ENCODE assay signal across 8 mouse cellular contexts in genomic region chr16:97922779-97923126, GRCm38 (mm10). TPM values are rescaled to one million over a fixed set of nuclear protein-coding genes. Genes with fewer than 3 reads are reported as not detected.
A peak's percentile ranks its signal among the peaks of the same experiment; 100 is the strongest.
DNase-seq lines count a peak whose midpoint lies in the region; ATAC-seq and TF ChIP-seq lines count a peak whose summit lies in the region.

No protein-coding gene starts in this region.

- H3K27ac ChIP-seq in neural tube, embryonic 11.5 days (ENCODE audit: low read depth, low read length) = no peak overlapping the region
- no peak overlapping the region for H3K27ac ChIP-seq in limb, embryonic 14.5 days (replicated peaks; ENCODE audit: low read depth, low read length)
- H3K27ac ChIP-seq in stomach, embryonic 14.5 days (ENCODE audit: low read length) = no peak overlapping the region; the same call in 1 of the 2 replicates

- no peaks in the 10 kb centered on the region for H3K36me3 ChIP-seq in neural tube, embryonic 11.5 days (ENCODE audit: control insufficient read depth, insufficient read depth, low read length)
- H3K36me3 ChIP-seq in limb, embryonic 14.5 days (ENCODE audit: control insufficient read depth, insufficient read depth, low read length) = no peaks in the 10 kb centered on the region
- H3K36me3 ChIP-seq in stomach, embryonic 14.5 days (ENCODE audit: control insufficient read depth, insufficient read depth, low read length) = no peaks in the 10 kb centered on the region

- H3K4me2 ChIP-seq in neural tube, embryonic 11.5 days (ENCODE audit: low read depth) = peak overlapping the region; percentile 54
- H3K4me2 ChIP-seq in limb, embryonic 14.5 days (replicated peaks; ENCODE audit: low read depth, low read length, severe bottlenecking) = peak overlapping the region; percentile 91
- peak overlapping the region; percentile 85 for H3K4me2 ChIP-seq in stomach, embryonic 14.5 days (replicated peaks; ENCODE audit: low read depth, low read length)

- H3K27me3 ChIP-seq in neural tube, embryonic 11.5 days (ENCODE audit: control insufficient read depth, insufficient read depth, low read length) = no peaks in the 10 kb centered on the region
- no peaks in the 10 kb centered on the region for H3K27me3 ChIP-seq in limb, embryonic 14.5 days (ENCODE audit: control insufficient read depth, insufficient read depth, low read length)
- H3K27me3 ChIP-seq in stomach, embryonic 14.5 days (ENCODE audit: control insufficient read depth, insufficient read depth, low read length) = no peaks in the 10 kb centered on the region

- WGBS in neural tube, embryonic 11.5 days = under 1% methylated on average over 9 of the region's 9 CpGs
- 3% methylated on average over 9 of the region's 9 CpGs for WGBS in limb, embryonic 14.5 days
- WGBS in stomach, embryonic 14.5 days = 4% methylated on average over 9 of the region's 9 CpGs

- H3K9me3 ChIP-seq in neural tube, embryonic 11.5 days (ENCODE audit: control insufficient read depth, low read length) = no peaks in the 10 kb centered on the region
- no peaks in the 10 kb centered on the region for H3K9me3 ChIP-seq in limb, embryonic 14.5 days (ENCODE audit: control insufficient read depth, low read length)
- no peaks in the 10 kb centered on the region for H3K9me3 ChIP-seq in stomach, embryonic 14.5 days (ENCODE audit: control insufficient read depth, low read depth, low read length)

- no peak; the same call in 1 of the 2 replicates for ATAC-seq in neural tube, embryonic 11.5 days (ENCODE audit: insufficient read depth, low FRiP score, low TSS enrichment)
- peak; percentile 36 for ATAC-seq in limb, embryonic 14.5 days (ENCODE audit: low FRiP score, low read depth)
- peak; percentile 38; the same call in 1 of the 2 replicates for ATAC-seq in stomach, embryonic 14.5 days (ENCODE audit: insufficient number of reproducible peaks, insufficient read depth, low FRiP score, low read depth)

- peak overlapping the region; percentile 87 for H3K4me3 ChIP-seq in neural tube, embryonic 11.5 days (ENCODE audit: low read depth, low read length)
- peak overlapping the region; percentile 85 for H3K4me3 ChIP-seq in limb, embryonic 14.5 days (replicated peaks; ENCODE audit: low read length)
- H3K4me3 ChIP-seq in stomach, embryonic 14.5 days (ENCODE audit: low read depth, low read length) = peak overlapping the region; percentile 93

- peak overlapping the region; percentile 85; the same call in 1 of the 2 replicates for H3K9ac ChIP-seq in neural tube, embryonic 11.5 days (ENCODE audit: low read length)
- H3K9ac ChIP-seq in limb, embryonic 14.5 days (ENCODE audit: low read depth, low read length, severe bottlenecking) = peak overlapping the region; percentile 86
- peak overlapping the region; percentile 81 for H3K9ac ChIP-seq in stomach, embryonic 14.5 days (replicated peaks; ENCODE audit: low read depth, low read length)

- H3K4me1 ChIP-seq in neural tube, embryonic 11.5 days (ENCODE audit: control insufficient read depth, insufficient read depth, low read length) = no peaks in the 10 kb centered on the region
- H3K4me1 ChIP-seq in limb, embryonic 14.5 days (ENCODE audit: control insufficient read depth, insufficient read depth, low read length) = no peaks in the 10 kb centered on the region; the same call in 1 of the 2 replicates
- H3K4me1 ChIP-seq in stomach, embryonic 14.5 days (ENCODE audit: control insufficient read depth, insufficient read depth, low read length) = peaks cover 8% of the 10 kb centered on the region; the same call in 1 of the 2 replicates

- DNase-seq in neural tube, embryonic 11.5 days (ENCODE audit: low spot score) = no peak
- no peak for DNase-seq in neural tube, embryonic 10.5 days (ENCODE audit: extremely low spot score, low spot score)
- DNase-seq in fat pad, adult 2 months (ENCODE audit: extremely low read depth, low read depth, low spot score) = peak; percentile 50
- DNase-seq in limb, embryonic 14.5 days (ENCODE audit: low spot score) = no peak
- DNase-seq in ovary, adult 18-20 months (ENCODE audit: low spot score) = no peak
- no peak for DNase-seq in spleen, postnatal 36 days (ENCODE audit: low spot score in 2 of 2)
- no peak for DNase-seq in layer of hippocampus, adult 18-20 months (ENCODE audit: low spot score in 2 of 2)

- no peak for TF ChIP-seq POLR2A in limb, embryonic 14.5 days (IDR thresholded peaks at IDR 0.05; ENCODE audit: borderline replicate concordance, extremely low read depth, insufficient read depth, insufficient read length)

RNA-seq across cellular contexts. Expression of gene C2cd2, which starts 39.6 kb away (rescaled TPM):
- 18.9 and 19.2 TPM in 2 replicates for polyA plus RNA-seq in neural tube, embryonic 11.5 days (2014; fragmentation: Nextera tagmentation; extraction: Ambion mirVana)
- 12.0 and 14.2 TPM in 2 replicates for polyA plus RNA-seq in limb, embryonic 14.5 days (2012; rRNA removed)
- 21.7 and 22.2 TPM in 2 replicates for polyA plus RNA-seq in limb, embryonic 14.5 days (2014; fragmentation: Nextera tagmentation; extraction: Ambion mirVana)
- 19.2 and 22.0 TPM in 2 replicates for polyA plus RNA-seq in stomach, embryonic 14.5 days (2014; fragmentation: Nextera tagmentation; extraction: Ambion mirVana)
- 10 to 100 TPM; 12.0 to 18.5 TPM for total RNA-seq in layer of hippocampus, adult 18-20 months (2021)

RNA-seq across cellular contexts. Expression of gene Zbtb21, which starts 39.7 kb away (rescaled TPM):
- 14.2 and 15.7 TPM in 2 replicates for polyA plus RNA-seq in neural tube, embryonic 11.5 days (2014; fragmentation: Nextera tagmentation; extraction: Ambion mirVana)
- 17.3 and 20.0 TPM in 2 replicates for polyA plus RNA-seq in limb, embryonic 14.5 days (2012; rRNA removed)
- polyA plus RNA-seq in limb, embryonic 14.5 days (2014; fragmentation: Nextera tagmentation; extraction: Ambion mirVana) = 11.9 and 14.5 TPM in 2 replicates
- 16.9 and 18.3 TPM in 2 replicates for polyA plus RNA-seq in stomach, embryonic 14.5 days (2014; fragmentation: Nextera tagmentation; extraction: Ambion mirVana)
- total RNA-seq in layer of hippocampus, adult 18-20 months (2021) = 10 to 100 TPM; 26.7 to 27.8 TPM
